Mouse (Mus musculus) v-Abl transformed pro-B cells (cell line): ENCODE data around the gene Map4k3.
"Not testable (repeated sequence)": the region's sequence is repeated elsewhere in the genome, so short reads cannot be mapped to it uniquely, and the experiment has no call there.

ENCODE experiments used
- in situ Hi-C, 2 experiments: fragments of 400-800 bp; cut with MboI; formaldehyde crosslinking; loops; one replicate each; pipeline ENCODE4 v1.15.1; 2025; ENCODE audit not compliant: unreplicated experiment in 2 of 2

The Map4k3 gene

GRCm38 (mm10) chr17:80732256-80732655 is 4.0 kb upstream of the Map4k3 start:
- in situ Hi-C loops: no loop called here

- in situ Hi-C loops: not testable (repeated sequence)
These were observed 2.0 kb upstream of the Map4k3 start for GRCm38 (mm10) chr17:80730283-80730682.

- in situ Hi-C loops: no loop called here
These were observed 1.5 kb upstream of the Map4k3 start for GRCm38 (mm10) chr17:80729825-80730224.

GRCm38 (mm10) chr17:80729080-80729749 is 930 bp upstream of the Map4k3 start:
- in situ Hi-C loops: no loop called here

GRCm38 (mm10) chr17:80727341-80727951 is 839 bp downstream of the Map4k3 start:
- in situ Hi-C loops: no loop called here

- in situ Hi-C loops: no loop called here
These were observed 1.5 kb downstream of the Map4k3 start for GRCm38 (mm10) chr17:80726821-80727220.

- in situ Hi-C loops: no loop called here
These were observed 5.2 kb downstream of the Map4k3 start for GRCm38 (mm10) chr17:80723092-80723491.

GRCm38 (mm10) chr17:80721670-80722069 is 6.6 kb downstream of the Map4k3 start:
- in situ Hi-C loops: no loop called here

- in situ Hi-C loops: no loop called here
These were observed 9.0 kb downstream of the Map4k3 start for GRCm38 (mm10) chr17:80719309-80719708.

- in situ Hi-C loops: no loop called here
These were observed 10.0 kb downstream of the Map4k3 start for GRCm38 (mm10) chr17:80718243-80718642.

GRCm38 (mm10) chr17:80713588-80713987 is 14.7 kb downstream of the Map4k3 start:
- in situ Hi-C loops: no loop called here

GRCm38 (mm10) chr17:80709921-80710838 is 18.1 kb downstream of the Map4k3 start:
- in situ Hi-C loops: no loop called here

- in situ Hi-C loops: no loop called here
These were observed 19.5 kb downstream of the Map4k3 start for GRCm38 (mm10) chr17:80708803-80709202.

GRCm38 (mm10) chr17:80707176-80707575 is 21.1 kb downstream of the Map4k3 start:
- in situ Hi-C loops: no loop called here

GRCm38 (mm10) chr17:80706608-80707007 is 21.7 kb downstream of the Map4k3 start:
- in situ Hi-C loops: no loop called here

- in situ Hi-C loops: no loop called here
These were observed 26.6 kb downstream of the Map4k3 start for GRCm38 (mm10) chr17:80701687-80702086.

- in situ Hi-C loops: no loop called here
These were observed 29.4 kb downstream of the Map4k3 start for GRCm38 (mm10) chr17:80698930-80699329.

GRCm38 (mm10) chr17:80698191-80698901 is 29.9 kb downstream of the Map4k3 start:
- in situ Hi-C loops: no loop called here

GRCm38 (mm10) chr17:80696956-80697355 is 31.3 kb downstream of the Map4k3 start:
- in situ Hi-C loops: no loop called here

- in situ Hi-C loops: no loop called here
These were observed 32.1 kb downstream of the Map4k3 start for GRCm38 (mm10) chr17:80696210-80696609.

GRCm38 (mm10) chr17:80693707-80694106 is 34.6 kb downstream of the Map4k3 start:
- in situ Hi-C loops: no loop called here
